Mouse (Mus musculus) lung, postnatal 0 days (tissue): ENCODE data around the gene Paqr9.

Experiments used
- CTCF ChIP-seq: IDR thresholded peaks from 2 replicates; pipeline ENCODE4 v1.5.1; 2016; ENCODE audit warnings: antibody characterized with exemption, mild to moderate bottlenecking
- EP300 ChIP-seq: IDR thresholded peaks from 2 replicates; pipeline ENCODE4 v1.6.1; 2016; ENCODE audit warnings: antibody characterized with exemption, mild to moderate bottlenecking, control low read depth

GRCm38 (mm10) chr9:95513776-95514175 lies 45.7 kb upstream of the Paqr9 start:
- TF ChIP-seq CTCF (no peak), EP300 (no peak)
